Mouse (Mus musculus) heart, embryonic 14.5 days (tissue): Measurements from ENCODE around the gene Rhbdl3. TPM values are rescaled to one million over a fixed set of nuclear protein-coding genes. Genes with fewer than 3 reads are reported as not detected.

Experiments used
- ATAC-seq: fragments of 200-750 bp; cut with Nextera tagmentation; 2 replicates; pipeline ENCODE4 v1.8.0; 2017; ENCODE audit warnings: low read depth, moderate TSS enrichment; ENCODE audit not compliant: insufficient number of reproducible peaks, insufficient read depth, low FRiP score
- H3K27ac ChIP-seq, 2 experiments: fragments of 200-500 bp in 1 of 2; fragments of 300-500 bp in 1 of 2; sonication (generic) in 1 of 2; replicated peaks in 1 of 2; 2 replicates each; pipeline ENCODE4 v1.5.1; 2012 to 2014; ENCODE audit warnings: low read depth in 2 of 2, low read length in 2 of 2, control low read depth in 1 of 2, mild to moderate bottlenecking in 1 of 2, mixed read lengths in 1 of 2; ENCODE audit not compliant: control insufficient read depth in 1 of 2, insufficient read depth in 1 of 2
- H3K27me3 ChIP-seq: fragments of 300-500 bp; sonication (generic); 2 replicates; pipeline ENCODE4 v1.6.1; 2014; ENCODE audit warnings: mild to moderate bottlenecking, low read length, control low read depth; ENCODE audit not compliant: control insufficient read depth, insufficient read depth
- H3K36me3 ChIP-seq: fragments of 300-500 bp; sonication (generic); 2 replicates; pipeline ENCODE4 v1.6.1; 2014; ENCODE audit warnings: mild to moderate bottlenecking, control low read depth, low read length, mixed read lengths; ENCODE audit not compliant: control insufficient read depth, insufficient read depth
- H3K4me1 ChIP-seq, 2 experiments: fragments of 200-500 bp in 1 of 2; fragments of 300-500 bp in 1 of 2; sonication (generic) in 1 of 2; 2 replicates each; pipeline ENCODE4 v1.6.1; 2012 to 2014; ENCODE audit warnings: low read length in 2 of 2, control low read depth in 1 of 2, mixed read lengths in 1 of 2; ENCODE audit not compliant: control insufficient read depth in 2 of 2, insufficient read depth in 2 of 2
- H3K4me2 ChIP-seq: fragments of 300-500 bp; sonication (generic); 2 replicates; pipeline ENCODE4 v1.6.1; 2014; ENCODE audit warnings: mild to moderate bottlenecking, low read length
- H3K4me3 ChIP-seq, 2 experiments: fragments of 200-500 bp in 1 of 2; fragments of 300-500 bp in 1 of 2; sonication (generic) in 1 of 2; 2 replicates each; pipeline ENCODE4 v1.5.1; 2012 to 2014; ENCODE audit warnings: low read length in 2 of 2, mild to moderate bottlenecking in 2 of 2, control low read depth in 1 of 2, low read depth in 1 of 2, moderate library complexity in 1 of 2; ENCODE audit not compliant: control insufficient read depth in 1 of 2, insufficient read depth in 1 of 2
- H3K9ac ChIP-seq: fragments of 300-500 bp; sonication (generic); 2 replicates; pipeline ENCODE4 v1.6.1; 2014; ENCODE audit warnings: mild to moderate bottlenecking, low read length
- H3K9me3 ChIP-seq: fragments of 300-500 bp; sonication (generic); 2 replicates; pipeline ENCODE4 v1.6.1; 2016; ENCODE audit warnings: low read length, control low read depth; ENCODE audit not compliant: control insufficient read depth
- WGBS: fragments of 180-500 bp; shearing (Covaris S2); extraction: QIAGEN DNeasy Blood & Tissue Kit; methylation state at CpG from one replicate; pipeline ENCODE4 v1.1.7; 2014; 5-methylcytosine and 5-hydroxymethylcytosine counted together
- polyA plus RNA-seq: library from polyadenylated mRNA; unstranded; fragments of >200 nt; fragmentation: Nextera tagmentation; extraction: Ambion mirVana; gene quantifications from 2 replicates; pipeline ENCODE4 v1.2.1, GENCODE M21; 2014

The Rhbdl3 gene
- polyA plus RNA-seq, 1 experiment from 2014 or later = 1.7 TPM

DNA sequence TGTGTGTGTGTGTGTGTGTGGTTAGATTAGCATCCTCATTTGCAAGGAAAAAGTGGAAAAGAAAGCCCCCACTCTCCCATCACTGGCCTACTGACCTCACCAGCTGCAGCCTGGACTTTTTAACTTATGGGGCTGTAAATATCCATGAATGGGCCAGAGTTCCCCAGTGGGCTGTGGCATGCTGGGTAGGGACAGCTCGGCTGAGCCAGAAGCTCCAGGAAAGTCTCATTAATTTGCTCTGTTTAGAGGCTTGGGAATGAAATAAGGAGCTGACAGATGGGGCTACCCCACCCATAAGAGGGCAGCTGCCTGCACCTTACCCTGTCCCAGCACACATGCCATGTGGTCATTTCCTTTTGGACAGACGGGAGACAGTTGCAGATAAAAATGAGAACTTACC, 11.3 kb downstream of the Rhbdl3 start:
- H3K9me3 ChIP-seq = no peaks in the 10 kb centered on the region
- 0 out of 2 replicates have a peak, but pooled peaks cover 4% of the 10 kb centered on the region for H3K27me3 ChIP-seq
- H3K27ac ChIP-seq = no peak overlapping the region
- WGBS = 24% methylated on average over 2 of the region's 2 CpGs
- no peak overlapping the region for H3K4me3 ChIP-seq
- no peak overlapping the region for H3K4me2 ChIP-seq
- no peaks in the 10 kb centered on the region for H3K36me3 ChIP-seq
- H3K9ac ChIP-seq = no peak overlapping the region
- ATAC-seq = no peak
- H3K4me1 ChIP-seq = no peaks in the 10 kb centered on the region

DNA sequence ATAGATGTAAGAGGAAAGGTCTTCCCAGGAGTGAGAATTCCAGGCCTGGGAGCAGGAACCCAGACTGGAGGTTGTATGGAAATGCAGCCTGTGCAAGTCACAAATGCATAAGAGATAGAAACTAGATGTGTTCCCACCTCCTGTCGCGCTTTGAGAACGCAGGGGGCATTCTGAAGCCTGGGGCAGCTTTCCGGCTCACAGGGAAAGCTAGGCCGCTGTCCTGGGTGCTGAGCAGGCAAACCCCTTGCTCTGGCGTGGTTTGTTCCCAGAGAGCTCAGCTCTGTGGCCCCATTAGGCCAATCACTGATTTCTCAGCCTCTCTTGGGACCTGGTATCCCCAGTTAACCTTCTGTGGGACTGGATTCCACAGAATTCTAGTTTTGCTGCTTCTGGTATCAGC, 11.9 kb downstream of the Rhbdl3 start:
- ATAC-seq = no peak
- 0% methylated on average over 6 of the region's 6 CpGs for WGBS

DNA sequence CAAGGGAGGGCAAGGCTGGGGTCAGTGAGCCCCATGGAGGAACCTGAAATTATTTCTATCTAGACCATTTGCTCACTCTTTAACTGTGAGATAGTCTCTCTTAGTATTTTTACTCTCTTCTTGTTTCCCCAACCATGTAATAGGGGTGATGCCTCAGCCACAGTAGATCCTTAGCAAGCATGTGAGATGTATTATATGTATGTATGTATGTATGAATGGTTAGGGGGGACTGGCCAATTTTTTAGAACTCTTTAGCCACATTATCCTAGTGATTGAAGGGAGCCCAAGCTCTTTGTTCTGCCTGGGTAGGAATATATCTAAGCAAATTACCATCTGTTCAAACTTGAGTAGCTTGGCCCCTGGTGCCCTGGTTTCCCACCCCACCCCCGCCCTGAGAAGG, 12.8 kb downstream of the Rhbdl3 start:
- no peak overlapping the region for H3K4me2 ChIP-seq
- H3K27me3 ChIP-seq = 0 out of 2 replicates have a peak, but pooled peaks cover 4% of the 10 kb centered on the region
- no peak overlapping the region for H3K27ac ChIP-seq
- no peaks in the 10 kb centered on the region for H3K9me3 ChIP-seq
- no peak overlapping the region for H3K4me3 ChIP-seq
- 65% methylated on average over 1 of the region's 1 CpGs for WGBS
- no peaks in the 10 kb centered on the region for H3K4me1 ChIP-seq
- H3K36me3 ChIP-seq = no peaks in the 10 kb centered on the region
- no peak overlapping the region for H3K9ac ChIP-seq
- ATAC-seq = no peak

More for the DNA sequence above, 11.9 kb downstream of the Rhbdl3 start:
- H3K9ac ChIP-seq = no peak overlapping the region
- H3K36me3 ChIP-seq = no peaks in the 10 kb centered on the region
- H3K4me1 ChIP-seq = no peaks in the 10 kb centered on the region
- H3K4me2 ChIP-seq = no peak overlapping the region
- no peak overlapping the region for H3K4me3 ChIP-seq
- no peak overlapping the region for H3K27ac ChIP-seq
- H3K9me3 ChIP-seq = no peaks in the 10 kb centered on the region
- 0 out of 2 replicates have a peak, but pooled peaks cover 4% of the 10 kb centered on the region for H3K27me3 ChIP-seq

DNA sequence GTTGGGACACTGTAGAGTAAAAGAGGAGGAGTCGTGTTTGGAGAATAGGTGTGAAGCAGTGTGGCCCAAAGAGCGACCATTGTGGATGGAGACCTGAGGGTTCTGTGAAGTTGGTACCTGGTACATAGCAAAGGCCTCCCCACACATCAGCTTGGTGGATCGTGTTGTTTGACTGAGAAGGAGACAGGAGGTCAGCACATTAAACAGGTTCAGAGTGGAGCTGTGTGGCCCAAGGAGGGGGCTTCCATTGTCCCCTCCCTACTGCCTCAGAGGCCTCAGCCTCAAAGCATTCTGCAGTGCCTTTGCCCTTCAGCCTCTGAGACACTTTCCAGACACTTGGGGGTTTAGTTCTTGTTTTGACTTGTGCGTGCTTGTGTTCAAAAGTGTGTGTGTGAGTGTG, 13.2 kb downstream of the Rhbdl3 start:
- Histone ChIP-seq H3K9ac (no peak overlapping the region), H3K9me3 (no peaks in the 10 kb centered on the region), H3K27ac (no peak overlapping the region), H3K4me2 (no peak overlapping the region), H3K4me1 (no peaks in the 10 kb centered on the region), H3K4me3 (no peak overlapping the region), H3K36me3 (no peaks in the 10 kb centered on the region), H3K27me3 (0 out of 2 replicates have a peak, but pooled peaks cover 4% of the 10 kb centered on the region)
- 60% methylated on average over 4 of the region's 4 CpGs for WGBS
- no peak for ATAC-seq

DNA sequence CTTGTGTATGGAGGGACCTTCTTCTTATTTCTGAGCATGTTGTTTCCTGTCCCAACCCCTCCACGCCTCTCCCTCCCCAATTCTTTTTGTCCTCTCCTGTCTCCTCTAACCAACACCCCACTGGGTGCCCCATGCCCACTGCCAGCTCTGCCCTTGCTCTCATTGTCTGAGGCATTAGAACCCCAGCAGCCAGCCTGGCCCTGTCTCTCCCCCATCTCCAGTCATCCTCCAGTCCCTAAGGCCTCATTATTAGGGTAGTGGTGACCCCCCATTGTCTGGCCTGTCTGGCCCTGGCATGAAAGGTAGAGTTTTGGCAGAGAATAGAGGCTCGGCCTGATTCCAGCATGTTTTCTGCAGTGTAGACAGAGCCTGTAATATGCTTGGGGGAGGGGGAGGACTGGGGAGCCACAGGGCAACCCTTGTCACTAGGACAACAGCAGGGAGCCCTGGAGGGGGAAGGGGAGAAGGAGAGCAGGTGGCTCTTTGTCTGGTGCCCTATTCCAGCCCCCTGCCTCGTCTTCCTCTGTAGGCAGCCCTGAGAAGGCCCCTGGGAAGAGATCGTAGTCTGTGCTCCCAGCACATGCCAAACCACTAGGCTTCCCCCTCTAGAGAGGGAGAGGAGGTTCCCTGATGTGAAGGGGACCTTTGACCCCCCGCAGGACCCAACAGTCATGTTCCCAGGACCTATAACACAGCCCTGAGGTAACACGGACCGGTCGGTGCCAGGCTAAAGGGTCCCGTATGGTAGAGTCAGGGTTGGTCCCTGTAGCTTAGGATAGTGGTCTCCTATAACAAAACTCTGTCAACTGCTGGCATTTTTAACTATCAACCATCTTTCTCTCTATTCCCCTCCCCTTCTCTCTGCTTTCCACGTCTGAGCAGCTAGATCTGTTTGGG, 15.3 kb downstream of the Rhbdl3 start:
- H3K4me2 ChIP-seq = no peak overlapping the region
- H3K27me3 ChIP-seq = 0 out of 2 replicates have a peak, but pooled peaks cover 4% of the 10 kb centered on the region
- ATAC-seq = no peak
- H3K9ac ChIP-seq = no peak overlapping the region
- no peak overlapping the region for H3K4me3 ChIP-seq
- H3K9me3 ChIP-seq = no peaks in the 10 kb centered on the region
- no peaks in the 10 kb centered on the region for H3K4me1 ChIP-seq
- 58% methylated on average over 10 of the region's 10 CpGs for WGBS
- no peak overlapping the region for H3K27ac ChIP-seq
- no peaks in the 10 kb centered on the region for H3K36me3 ChIP-seq

DNA sequence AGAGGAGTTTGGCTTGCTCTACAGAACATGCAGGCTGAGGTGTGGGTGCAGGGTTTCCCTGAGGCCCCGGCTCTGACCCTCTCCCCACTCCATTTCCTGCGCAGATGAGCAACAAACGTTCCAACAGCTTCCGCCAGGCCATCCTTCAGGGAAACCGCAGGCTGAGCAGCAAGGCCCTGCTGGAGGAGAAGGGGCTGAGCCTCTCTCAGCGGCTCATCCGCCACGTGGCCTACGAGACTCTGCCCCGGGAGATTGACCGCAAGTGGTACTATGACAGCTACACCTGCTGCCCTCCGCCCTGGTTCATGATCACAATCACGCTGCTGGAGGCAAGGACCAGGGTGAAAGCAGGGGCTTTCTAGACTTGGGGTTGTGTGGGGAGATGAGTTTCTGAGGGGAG, 22.5 kb downstream of the Rhbdl3 start:
- H3K4me3 ChIP-seq = no peak overlapping the region
- no peak overlapping the region for H3K4me2 ChIP-seq
- H3K27me3 ChIP-seq = no peaks in the 10 kb centered on the region
- H3K9me3 ChIP-seq = no peaks in the 10 kb centered on the region
- ATAC-seq = no peak
- WGBS = 52% methylated on average over 13 of the region's 13 CpGs
- no peaks in the 10 kb centered on the region for H3K36me3 ChIP-seq
- no peak overlapping the region for H3K9ac ChIP-seq
- H3K4me1 ChIP-seq = no peaks in the 10 kb centered on the region
- H3K27ac ChIP-seq = no peak overlapping the region

DNA sequence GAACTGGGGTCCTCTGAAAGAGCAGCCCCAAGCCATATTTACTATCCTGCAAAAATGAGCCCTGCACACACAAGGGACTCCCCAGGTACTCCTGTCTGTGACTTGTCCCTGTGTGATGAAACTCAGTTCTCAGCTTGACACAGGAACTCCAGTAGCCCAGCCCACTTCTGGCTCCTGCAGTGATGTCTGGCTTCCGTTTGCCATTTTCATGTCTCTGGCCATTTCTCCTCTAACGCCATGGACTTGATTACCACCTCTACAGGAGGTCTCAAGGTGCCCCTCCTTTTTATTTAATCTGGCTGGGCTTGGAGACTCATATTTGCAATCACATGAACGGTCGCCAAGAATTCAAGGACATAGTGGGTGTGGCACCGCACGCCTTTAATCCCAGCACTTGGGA, 23.9 kb downstream of the Rhbdl3 start:
- 81% methylated on average over 6 of the region's 6 CpGs for WGBS
- no peaks in the 10 kb centered on the region for H3K36me3 ChIP-seq
- no peak overlapping the region for H3K9ac ChIP-seq
- H3K27ac ChIP-seq = no peak overlapping the region
- no peaks in the 10 kb centered on the region for H3K4me1 ChIP-seq
- no peak overlapping the region for H3K4me3 ChIP-seq
- no peak for ATAC-seq
- no peaks in the 10 kb centered on the region for H3K27me3 ChIP-seq
- H3K9me3 ChIP-seq = no peaks in the 10 kb centered on the region
- no peak overlapping the region for H3K4me2 ChIP-seq
